Mouse (Mus musculus): ENCODE data around the gene Ccdc141.

GRCm38 (mm10) chr2:76980146-76980545, 190.3 kb downstream of the Ccdc141 start:
- TF ChIP-seq CTCF (IDR thresholded peaks at IDR 0.05; ENCODE audit: low read depth): peak; percentile 75
- no peak for TF ChIP-seq EP300 (IDR thresholded peaks at IDR 0.05; ENCODE audit: low read depth)
